ENCODE assay signal across 9 mouse cellular contexts in genomic region chr12:30050235-30050634, GRCm38 (mm10).
DNase-seq lines count a peak whose midpoint lies in the region; ATAC-seq and TF ChIP-seq lines count a peak whose summit lies in the region.
"Had no signal": no experiment of that assay in that cellular context is flagged by ENCODE, and none has a peak within 500 bp of the region (broad histone marks: within the 10 kb centered on the region; RNA-seq: fewer than 3 reads in every experiment).

No protein-coding gene starts in this region.

- peak; percentile 55 for DNase-seq in hindbrain, embryonic 10.5 days (ENCODE audit: low spot score)
- peak; percentile 15 for DNase-seq in ES-E14 (ENCODE audit: low read depth, low spot score)
- peak; percentile 50 to 70 for DNase-seq in cerebellum, adult 18-20 months
- DNase-seq in frontal cortex, postnatal 36 days (ENCODE audit: low spot score in 2 of 2), result peak; percentile 56 to 76
- peak; percentile 51 to 63 for DNase-seq in left cerebral cortex, postnatal 10 days (ENCODE audit: extremely low spot score in 1 of 2, low spot score in 2 of 2)
- DNase-seq in ovary, postnatal 36 days (ENCODE audit: low spot score), result no peak

- H3K9ac ChIP-seq in hindbrain, embryonic 13.5 days, result no peak overlapping the region
- no peak overlapping the region for H3K9ac ChIP-seq in ES-E14 (ENCODE audit: insufficient read depth, low read depth, low read length, poor library complexity, severe bottlenecking)
- H3K9ac ChIP-seq in neural tube, embryonic 14.5 days (replicated peaks; ENCODE audit: low read depth, low read length), result no peak overlapping the region
- H3K9ac ChIP-seq: heart, embryonic 15.5 days had no signal

- no peaks in the 10 kb centered on the region for H3K4me1 ChIP-seq in hindbrain, embryonic 10.5 days (replicated peaks)
- H3K4me1 ChIP-seq in hindbrain, embryonic 13.5 days (replicated peaks), result no peaks in the 10 kb centered on the region
- no peaks in the 10 kb centered on the region for H3K4me1 ChIP-seq in ES-E14 (ENCODE audit: control insufficient read depth in 2 of 2, insufficient read depth in 2 of 2, low read length in 2 of 2, poor library complexity in 1 of 2)
- H3K4me1 ChIP-seq in neural tube, embryonic 14.5 days (ENCODE audit: control insufficient read depth, insufficient read depth, low read length), result no peaks in the 10 kb centered on the region
- H3K4me1 ChIP-seq: heart, embryonic 15.5 days had no signal

- ATAC-seq in hindbrain, embryonic 13.5 days (ENCODE audit: low FRiP score), result no peak
- ATAC-seq in neural tube, embryonic 14.5 days (ENCODE audit: low read depth), result peak; percentile 38; the same call in 1 of the 2 replicates

- in situ Hi-C loops in ES-E14 (cut with MboI; ENCODE audit: low sequenced_read_pairs in 2 of 2, unreplicated experiment in 2 of 2), result no loop called here

- H3K36me3 ChIP-seq in hindbrain, embryonic 10.5 days, result no peaks in the 10 kb centered on the region
- no peaks in the 10 kb centered on the region for H3K36me3 ChIP-seq in hindbrain, embryonic 13.5 days
- H3K36me3 ChIP-seq in ES-E14 (ENCODE audit: control insufficient read depth, insufficient read depth, low read length, poor library complexity, severe bottlenecking), result no peaks in the 10 kb centered on the region; the same call in 1 of the 2 replicates
- H3K36me3 ChIP-seq in neural tube, embryonic 14.5 days (ENCODE audit: control insufficient read depth, insufficient read depth, low read length), result no peaks in the 10 kb centered on the region
- H3K36me3 ChIP-seq: heart, embryonic 15.5 days had no signal

- no peaks in the 10 kb centered on the region for H3K9me3 ChIP-seq in hindbrain, embryonic 10.5 days
- H3K9me3 ChIP-seq in hindbrain, embryonic 13.5 days, result no peaks in the 10 kb centered on the region
- no peaks in the 10 kb centered on the region for H3K9me3 ChIP-seq in ES-E14 (ENCODE audit: control insufficient read depth, insufficient read depth, low read depth, low read length)
- no peaks in the 10 kb centered on the region for H3K9me3 ChIP-seq in neural tube, embryonic 14.5 days (ENCODE audit: control insufficient read depth, low read length)
- H3K9me3 ChIP-seq: heart, embryonic 15.5 days had no signal

- H3K27ac ChIP-seq in hindbrain, embryonic 10.5 days, result no peak overlapping the region
- H3K27ac ChIP-seq in hindbrain, embryonic 13.5 days, result no peak overlapping the region
- H3K27ac ChIP-seq in ES-E14 (ENCODE audit: insufficient read depth, low read depth, low read length, poor library complexity, severe bottlenecking), result no peak overlapping the region
- H3K27ac ChIP-seq in neural tube, embryonic 14.5 days (ENCODE audit: low read depth, low read length), result no peak overlapping the region
- H3K27ac ChIP-seq: heart, embryonic 15.5 days had no signal

- no peaks in the 10 kb centered on the region; the same call in 1 of the 2 replicates for H3K27me3 ChIP-seq in hindbrain, embryonic 10.5 days (ENCODE audit: insufficient read depth, poor library complexity, severe bottlenecking)
- H3K27me3 ChIP-seq in hindbrain, embryonic 13.5 days, result 0 out of 2 replicates have a peak, but pooled peaks cover 3% of the 10 kb centered on the region
- no peaks in the 10 kb centered on the region for H3K27me3 ChIP-seq in neural tube, embryonic 14.5 days (ENCODE audit: control insufficient read depth, insufficient read depth, low read length)

- no peak overlapping the region for H3K4me2 ChIP-seq in hindbrain, embryonic 13.5 days
- H3K4me2 ChIP-seq in neural tube, embryonic 14.5 days (ENCODE audit: low read depth, low read length), result no peak overlapping the region
- H3K4me2 ChIP-seq: heart, embryonic 15.5 days had no signal

- WGBS in hindbrain, embryonic 10.5 days, result 16% methylated on average over 4 of the region's 4 CpGs
- WGBS in hindbrain, embryonic 13.5 days, result 17% methylated on average over 4 of the region's 4 CpGs
- 16% methylated on average over 4 of the region's 4 CpGs for WGBS in neural tube, embryonic 14.5 days

- H3K4me3 ChIP-seq in hindbrain, embryonic 10.5 days, result no peak overlapping the region
- H3K4me3 ChIP-seq in hindbrain, embryonic 13.5 days, result no peak overlapping the region
- H3K4me3 ChIP-seq in ES-E14 (ENCODE audit: insufficient read depth in 1 of 2, low read depth in 1 of 2, low read length in 2 of 2, poor library complexity in 1 of 2, severe bottlenecking in 1 of 2), result no peak overlapping the region
- no peak overlapping the region for H3K4me3 ChIP-seq in neural tube, embryonic 14.5 days (ENCODE audit: low read depth, low read length)
- H3K4me3 ChIP-seq: heart, embryonic 15.5 days had no signal

- intact Hi-C loops in left cerebral cortex, postnatal 10 days (cut with DNase I), result loop anchor here (2.0 to 10.0 kb wide), 4 partner anchors 77 to 527 kb away; no protein-coding TSS in a partner anchor

TF ChIP-seq in ES-E14, 5 proteins besides CTCF, POLR2A, EP300 and RAD21:
- TF ChIP-seq MAFK (IDR thresholded peaks at IDR 0.05; ENCODE audit: insufficient read depth, low read depth, low read length), result no peak
- TF ChIP-seq ZC3H11A (IDR thresholded peaks at IDR 0.05; ENCODE audit: borderline replicate concordance, low read depth, low read length), result peak; percentile 44; the same call in 1 of the 2 replicates
